Mouse (Mus musculus): ENCODE measurements at regions not wholly inside any gene's neighbourhood (a gene's known extent, or its start where the extent isn't known, plus 50 kb on each side); places are given as distances from the start of the nearest gene placed in this dataset.

DNA sequence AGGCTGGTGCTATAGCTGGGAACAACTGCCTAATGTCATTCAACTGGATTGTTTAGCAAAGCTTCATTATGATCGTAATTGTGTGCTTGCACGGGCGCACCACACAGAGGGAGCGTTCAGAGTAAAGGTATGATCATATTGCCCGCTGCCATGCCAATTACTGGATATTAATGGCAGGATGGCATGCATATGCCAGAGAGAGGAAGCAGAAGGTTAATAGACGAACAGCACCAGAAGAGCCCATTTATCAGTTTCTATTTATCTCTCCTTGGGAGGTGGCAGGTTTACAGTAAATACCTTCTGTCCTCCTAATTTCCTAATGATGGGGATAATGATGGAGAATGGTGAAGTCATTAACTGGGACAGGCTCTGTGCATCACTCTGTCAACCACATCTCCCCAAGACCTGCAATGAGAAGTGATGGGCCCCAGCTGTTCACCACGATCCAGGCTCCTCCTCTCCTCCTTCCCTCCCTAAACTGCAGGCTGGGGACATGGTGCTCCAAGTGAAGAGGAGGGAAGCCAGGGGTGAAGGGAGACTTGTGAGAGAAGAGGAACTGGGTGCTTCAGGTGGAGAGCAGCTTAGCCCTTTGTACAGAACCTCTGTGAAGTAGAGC lies 135.6 kb downstream of the Naa11 start:
- Histone ChIP-seq H3K9me3 (replicated peaks; ENCODE audit: control insufficient read depth, low read length) (no peaks in the 10 kb centered on the region), H3K27me3 (ENCODE audit: control insufficient read depth, insufficient read depth, low read length) (no peaks in the 10 kb centered on the region), H3K4me1 (ENCODE audit: control insufficient read depth, insufficient read depth, low read length) (no peaks in the 10 kb centered on the region), H3K4me3 (replicated peaks; ENCODE audit: low read length) (no peak overlapping the region), H3K36me3 (ENCODE audit: control insufficient read depth, insufficient read depth, low read length) (no peaks in the 10 kb centered on the region), H3K9ac (ENCODE audit: low read length) (no peak overlapping the region), H3K4me2 (ENCODE audit: low read depth, low read length) (no peak overlapping the region), H3K27ac (ENCODE audit: low read length) (no peak overlapping the region)
- 59% methylated on average over 7 of the region's 7 CpGs for WGBS
- ATAC-seq (ENCODE audit: insufficient read depth, low FRiP score): no peak

DNA sequence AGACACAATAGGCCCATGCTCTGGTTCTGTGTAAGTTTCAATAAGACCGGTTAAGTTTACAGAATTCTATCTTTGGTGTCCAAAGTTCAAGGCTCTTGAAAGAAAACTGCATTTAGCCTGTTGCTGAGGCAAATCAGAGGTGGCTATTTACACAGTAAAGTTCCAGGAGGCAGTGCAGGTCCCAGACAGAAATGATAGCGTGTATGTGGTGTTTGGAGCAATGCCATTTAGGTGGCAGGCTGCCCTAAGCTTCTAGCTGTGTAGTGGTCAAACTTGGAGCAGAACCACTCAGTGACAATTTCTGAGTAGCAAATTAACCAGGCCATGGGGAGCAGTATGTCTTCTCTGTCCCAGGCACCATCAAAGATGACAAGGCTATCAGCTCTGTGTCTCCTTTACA lies 125.5 kb upstream of the Paqr3 start:
- Histone ChIP-seq H3K27ac (ENCODE audit: low read length) (peak overlapping the region; percentile 27; the same call in 1 of the 2 replicates), H3K4me3 (replicated peaks; ENCODE audit: low read length) (no peak overlapping the region), H3K9me3 (replicated peaks; ENCODE audit: control insufficient read depth, low read length) (no peaks in the 10 kb centered on the region), H3K4me1 (ENCODE audit: control insufficient read depth, insufficient read depth, low read length) (no peaks in the 10 kb centered on the region), H3K4me2 (ENCODE audit: low read depth, low read length) (no peak overlapping the region), H3K36me3 (ENCODE audit: control insufficient read depth, insufficient read depth, low read length) (no peaks in the 10 kb centered on the region), H3K27me3 (ENCODE audit: control insufficient read depth, insufficient read depth, low read length) (no peaks in the 10 kb centered on the region), H3K9ac (ENCODE audit: low read length) (no peak overlapping the region)
- 73% methylated on average over 2 of the region's 2 CpGs for WGBS
- ATAC-seq (ENCODE audit: insufficient read depth, low FRiP score): peak; percentile 79; the same call in 1 of the 2 replicates

- no peak for ATAC-seq (ENCODE audit: insufficient read depth, low FRiP score)
- H3K4me1 ChIP-seq (ENCODE audit: control insufficient read depth, insufficient read depth, low read length): no peaks in the 10 kb centered on the region
- no peak overlapping the region for H3K4me2 ChIP-seq (ENCODE audit: low read depth, low read length)
- no peak overlapping the region for H3K4me3 ChIP-seq (replicated peaks; ENCODE audit: low read length)
- H3K27ac ChIP-seq (ENCODE audit: low read length): no peak overlapping the region
- no peak overlapping the region for H3K9ac ChIP-seq (ENCODE audit: low read length)
- H3K9me3 ChIP-seq (replicated peaks; ENCODE audit: control insufficient read depth, low read length): no peaks in the 10 kb centered on the region
- H3K36me3 ChIP-seq (ENCODE audit: control insufficient read depth, insufficient read depth, low read length): no peaks in the 10 kb centered on the region
- 50% methylated on average over 2 of the region's 2 CpGs for WGBS
- no peaks in the 10 kb centered on the region for H3K27me3 ChIP-seq (ENCODE audit: control insufficient read depth, insufficient read depth, low read length)
These were observed 115.0 kb upstream of the Paqr3 start for GRCm38 (mm10) chr5:97226425-97226824.

GRCm38 (mm10) chr5:97223238-97223857 lies 112.0 kb upstream of the Paqr3 start:
- Histone ChIP-seq H3K27ac (ENCODE audit: low read length) (no peak overlapping the region), H3K9me3 (replicated peaks; ENCODE audit: control insufficient read depth, low read length) (no peaks in the 10 kb centered on the region), H3K4me2 (ENCODE audit: low read depth, low read length) (no peak overlapping the region), H3K27me3 (ENCODE audit: control insufficient read depth, insufficient read depth, low read length) (no peaks in the 10 kb centered on the region), H3K4me3 (replicated peaks; ENCODE audit: low read length) (no peak overlapping the region), H3K4me1 (ENCODE audit: control insufficient read depth, insufficient read depth, low read length) (no peaks in the 10 kb centered on the region), H3K36me3 (ENCODE audit: control insufficient read depth, insufficient read depth, low read length) (no peaks in the 10 kb centered on the region), H3K9ac (ENCODE audit: low read length) (no peak overlapping the region)
- WGBS: 76% methylated on average over 12 of the region's 12 CpGs
- no peak for ATAC-seq (ENCODE audit: insufficient read depth, low FRiP score)

- Histone ChIP-seq H3K27me3 (ENCODE audit: control insufficient read depth, insufficient read depth, low read length) (no peaks in the 10 kb centered on the region), H3K36me3 (ENCODE audit: control insufficient read depth, insufficient read depth, low read length) (no peaks in the 10 kb centered on the region), H3K4me1 (ENCODE audit: control insufficient read depth, insufficient read depth, low read length) (no peaks in the 10 kb centered on the region), H3K9ac (ENCODE audit: low read length) (no peak overlapping the region), H3K4me3 (replicated peaks; ENCODE audit: low read length) (no peak overlapping the region), H3K27ac (ENCODE audit: low read length) (no peak overlapping the region), H3K9me3 (replicated peaks; ENCODE audit: control insufficient read depth, low read length) (no peaks in the 10 kb centered on the region), H3K4me2 (ENCODE audit: low read depth, low read length) (no peak overlapping the region)
- WGBS: 61% methylated on average over 12 of the region's 12 CpGs
- no peak for ATAC-seq (ENCODE audit: insufficient read depth, low FRiP score)
These were observed 111.3 kb upstream of the Paqr3 start for GRCm38 (mm10) chr5:97222489-97223237.

- Histone ChIP-seq H3K4me3 (replicated peaks; ENCODE audit: low read length) (no peak overlapping the region), H3K27me3 (ENCODE audit: control insufficient read depth, insufficient read depth, low read length) (no peaks in the 10 kb centered on the region)
These were observed 107.3 kb upstream of the Paqr3 start for GRCm38 (mm10) chr5:97218712-97219111.

GRCm38 (mm10) chr5:97205606-97206005 lies 94.2 kb upstream of the Paqr3 start:
- H3K4me1 ChIP-seq (ENCODE audit: control insufficient read depth, insufficient read depth, low read length): no peaks in the 10 kb centered on the region
- H3K27ac ChIP-seq (ENCODE audit: low read length): no peak overlapping the region
- no peak overlapping the region for H3K4me3 ChIP-seq (replicated peaks; ENCODE audit: low read length)
- H3K36me3 ChIP-seq (ENCODE audit: control insufficient read depth, insufficient read depth, low read length): no peaks in the 10 kb centered on the region
- H3K4me2 ChIP-seq (ENCODE audit: low read depth, low read length): no peak overlapping the region
- no peaks in the 10 kb centered on the region for H3K27me3 ChIP-seq (ENCODE audit: control insufficient read depth, insufficient read depth, low read length)
- no peaks in the 10 kb centered on the region for H3K9me3 ChIP-seq (replicated peaks; ENCODE audit: control insufficient read depth, low read length)
- 66% methylated on average over 4 of the region's 4 CpGs for WGBS
- ATAC-seq (ENCODE audit: insufficient read depth, low FRiP score): no peak
- H3K9ac ChIP-seq (ENCODE audit: low read length): no peak overlapping the region

More at GRCm38 (mm10) chr5:97218712-97219111, 107.3 kb upstream of the Paqr3 start:
- Histone ChIP-seq H3K4me2 (ENCODE audit: low read depth, low read length) (no peak overlapping the region), H3K4me1 (ENCODE audit: control insufficient read depth, insufficient read depth, low read length) (no peaks in the 10 kb centered on the region), H3K9ac (ENCODE audit: low read length) (no peak overlapping the region), H3K27ac (ENCODE audit: low read length) (no peak overlapping the region), H3K36me3 (ENCODE audit: control insufficient read depth, insufficient read depth, low read length) (no peaks in the 10 kb centered on the region), H3K9me3 (replicated peaks; ENCODE audit: control insufficient read depth, low read length) (no peaks in the 10 kb centered on the region)
- ATAC-seq (ENCODE audit: insufficient read depth, low FRiP score): no peak
- 48% methylated on average over 1 of the region's 1 CpGs for WGBS

GRCm38 (mm10) chr5:97204337-97204736 lies 92.9 kb upstream of the Paqr3 start:
- Histone ChIP-seq H3K4me1 (ENCODE audit: control insufficient read depth, insufficient read depth, low read length) (no peaks in the 10 kb centered on the region), H3K27ac (ENCODE audit: low read length) (no peak overlapping the region), H3K9me3 (replicated peaks; ENCODE audit: control insufficient read depth, low read length) (no peaks in the 10 kb centered on the region), H3K36me3 (ENCODE audit: control insufficient read depth, insufficient read depth, low read length) (no peaks in the 10 kb centered on the region), H3K27me3 (ENCODE audit: control insufficient read depth, insufficient read depth, low read length) (no peaks in the 10 kb centered on the region), H3K9ac (ENCODE audit: low read length) (no peak overlapping the region), H3K4me2 (ENCODE audit: low read depth, low read length) (no peak overlapping the region), H3K4me3 (replicated peaks; ENCODE audit: low read length) (no peak overlapping the region)
- WGBS: 66% methylated on average over 2 of the region's 2 CpGs
- ATAC-seq (ENCODE audit: insufficient read depth, low FRiP score): no peak

DNA sequence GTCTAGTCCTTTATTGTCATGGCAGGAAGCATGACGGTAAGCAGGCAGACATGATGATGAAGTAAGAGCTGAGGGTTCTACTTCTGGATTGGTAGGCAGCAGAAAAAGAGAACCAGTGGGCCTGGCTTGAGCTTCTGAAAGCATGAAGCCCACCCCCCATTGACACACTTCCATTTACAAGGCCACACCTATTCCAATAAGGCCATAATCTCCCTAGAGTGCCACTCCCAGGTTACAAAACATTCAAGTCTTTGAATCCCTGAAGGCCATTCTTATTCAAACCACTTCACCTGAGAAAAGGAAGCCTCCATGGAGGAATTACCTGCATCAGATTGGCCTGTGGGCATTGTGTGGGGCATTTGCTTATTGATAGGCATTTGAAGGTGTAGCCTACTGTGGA lies 92.2 kb upstream of the Paqr3 start:
- ATAC-seq (ENCODE audit: insufficient read depth, low FRiP score): no peak
- 83% methylated on average over 1 of the region's 1 CpGs for WGBS

More for the DNA sequence above, 92.2 kb upstream of the Paqr3 start:
- H3K27me3 ChIP-seq (ENCODE audit: control insufficient read depth, insufficient read depth, low read length): no peaks in the 10 kb centered on the region
- H3K4me1 ChIP-seq (ENCODE audit: control insufficient read depth, insufficient read depth, low read length): no peaks in the 10 kb centered on the region
- H3K9ac ChIP-seq (ENCODE audit: low read length): no peak overlapping the region
- no peaks in the 10 kb centered on the region for H3K9me3 ChIP-seq (replicated peaks; ENCODE audit: control insufficient read depth, low read length)
- H3K4me2 ChIP-seq (ENCODE audit: low read depth, low read length): no peak overlapping the region
- no peaks in the 10 kb centered on the region for H3K36me3 ChIP-seq (ENCODE audit: control insufficient read depth, insufficient read depth, low read length)
- H3K27ac ChIP-seq (ENCODE audit: low read length): no peak overlapping the region
- no peak overlapping the region for H3K4me3 ChIP-seq (replicated peaks; ENCODE audit: low read length)
